Mouse (Mus musculus) heart, postnatal 10 days (tissue): ENCODE data around the gene Atp1b2. TPM values are rescaled to one million over a fixed set of nuclear protein-coding genes. Genes with fewer than 3 reads are reported as not detected.
"Not testable (repeated sequence)": the region's sequence is repeated elsewhere in the genome, so short reads cannot be mapped to it uniquely, and the experiment has no call there.

Experiments used
- DNase-seq, 2 experiments: peaks; one replicate each; pipeline ENCODE4 v3.0.0; 2021
- intact Hi-C: fragments of 180-260 bp; cut with DNase I; formaldehyde crosslinking; loops from one replicate; pipeline ENCODE4 v1.15.1; 2025
- total RNA-seq, 2 experiments: library from RNA; stranded (reverse); gene quantifications; 2 replicates each; pipeline ENCODE4 v1.2.3; 2021

Gene Atp1b2
- 10 to 100 TPM; 29.9 to 36.5 TPM for total RNA-seq

DNA sequence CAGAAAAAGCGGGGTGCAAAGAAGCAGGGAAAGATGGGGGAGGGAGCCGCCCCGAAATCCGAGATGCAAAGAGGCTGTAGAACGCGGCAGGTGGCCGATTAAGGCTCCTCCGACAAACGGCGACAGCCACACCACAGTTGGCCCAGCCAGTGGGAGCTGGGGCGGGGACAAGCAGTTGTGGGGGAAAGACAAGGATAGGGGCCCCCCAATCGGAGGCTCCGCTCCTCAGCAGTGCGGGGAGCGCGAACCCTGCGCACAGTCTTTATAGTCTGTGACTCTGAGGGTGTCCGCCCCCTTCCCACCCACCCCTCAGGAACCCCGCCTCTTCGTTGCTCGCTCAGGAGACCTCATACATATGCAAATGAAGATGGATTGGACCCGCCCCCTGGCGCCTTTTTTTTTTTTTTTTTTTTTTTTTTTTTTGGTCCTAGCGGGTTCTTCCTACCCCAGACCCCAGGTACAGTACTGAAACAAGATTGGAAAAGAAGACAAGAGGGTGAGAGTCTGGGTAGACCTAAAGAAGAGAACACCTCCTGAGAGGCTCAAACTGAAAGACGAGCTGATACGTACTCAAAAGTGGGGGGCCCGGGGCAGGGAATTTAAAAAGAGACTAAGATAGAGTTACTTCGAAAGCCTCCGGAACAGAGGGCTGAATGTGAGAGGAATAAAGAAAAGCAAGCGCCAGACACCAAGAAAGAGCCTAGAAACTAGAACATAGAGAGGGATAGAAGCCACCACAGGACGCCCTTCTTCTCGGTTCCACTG lies at the start of gene Atp1b2:
TSS of gene Atp1b2 (minus strand) at position 217 of the 765 bp plus-strand sequence.
- intact Hi-C loops: loop anchor here (2.0 kb wide), 1 partner anchor 25 kb away; the partner anchor contains the start of genes Trp53 and Wrap53
- DNase-seq: peak; percentile 73 to 77

DNA sequence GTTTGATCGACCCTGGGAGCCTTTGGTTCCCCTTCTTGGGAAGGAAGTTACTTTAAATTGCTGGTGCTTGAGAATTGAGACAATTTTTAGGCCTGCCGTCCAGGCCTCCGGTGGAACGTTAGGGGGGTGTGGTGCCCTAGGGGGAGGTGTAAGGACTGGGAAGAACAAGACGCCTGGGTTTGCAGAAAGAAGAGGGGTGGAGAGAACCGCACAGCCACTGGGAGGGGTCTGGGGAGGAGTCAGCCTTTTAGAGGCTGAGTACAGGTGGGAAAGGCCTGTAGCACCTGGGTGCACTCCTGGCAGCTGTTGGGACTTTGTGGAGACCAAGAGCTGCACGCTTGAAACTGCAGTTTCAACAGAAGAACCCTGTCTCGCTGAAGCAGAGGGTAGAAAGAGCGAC lies 49.0 kb upstream of the Atp1b2 start:
- no peak for DNase-seq
- intact Hi-C loops: loop anchor here (2.0 kb wide), 1 partner anchor 18 kb away; no protein-coding TSS in a partner anchor

DNA sequence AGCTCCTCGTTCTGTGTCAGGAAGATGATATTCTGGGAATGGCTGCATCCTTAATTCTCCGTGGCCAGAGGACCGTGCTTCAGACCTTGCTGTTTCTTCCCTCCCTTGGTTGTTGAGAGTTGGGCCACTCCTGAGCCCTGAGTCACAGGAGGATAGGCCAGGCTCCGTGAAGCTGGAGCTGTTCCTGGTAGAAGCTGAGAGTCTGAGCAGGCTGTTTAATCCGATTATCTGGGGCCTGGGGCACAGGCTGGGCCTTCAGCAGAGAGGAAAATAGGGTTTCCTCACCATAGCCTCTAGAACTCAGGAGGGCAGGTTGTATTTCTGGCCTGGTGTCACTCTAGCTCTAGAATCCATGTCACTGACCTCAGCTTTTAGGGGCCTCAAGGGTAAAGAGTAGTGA lies 47.7 kb upstream of the Atp1b2 start:
- no peak for DNase-seq
- intact Hi-C loops: no loop called here

DNA sequence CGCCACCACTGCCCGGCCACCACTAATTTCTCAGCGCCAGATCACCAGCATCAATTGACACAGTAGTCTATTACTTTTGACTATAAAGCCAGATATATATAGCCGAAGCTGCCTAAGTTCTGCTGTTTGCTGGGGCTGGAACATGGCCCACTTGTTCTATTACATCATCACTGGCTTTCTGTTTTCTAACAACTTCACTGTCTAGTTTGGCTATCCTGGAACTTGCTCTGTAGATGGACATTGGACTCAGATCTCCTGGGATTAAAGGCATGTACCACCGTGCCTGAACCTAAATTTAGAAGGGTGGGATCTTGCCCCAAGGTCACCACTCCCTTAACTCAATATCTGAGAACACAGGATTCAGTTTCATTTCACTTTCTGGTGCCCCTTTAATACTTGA lies 40.1 kb upstream of the Atp1b2 start:
- intact Hi-C loops: no loop called here
- DNase-seq: no peak

DNA sequence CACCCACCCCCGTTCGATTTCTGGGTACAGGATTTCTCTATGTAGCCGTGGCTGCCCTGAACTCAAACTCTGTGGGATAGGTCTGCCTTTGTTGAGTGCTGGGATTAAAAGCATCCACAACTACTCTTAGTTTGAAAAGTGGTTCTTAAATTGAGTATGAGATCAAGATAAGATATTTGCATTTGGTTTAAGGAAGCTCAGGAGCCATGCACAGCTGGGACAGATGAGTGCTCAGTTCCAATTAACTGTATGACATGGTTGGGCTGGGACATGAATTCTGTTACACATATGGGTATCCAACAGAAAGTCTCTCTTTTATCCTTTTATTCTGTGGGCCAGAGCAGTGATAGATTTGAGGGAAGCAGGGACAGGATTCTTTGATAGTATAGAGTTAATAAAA lies 29.7 kb upstream of the Atp1b2 start:
- intact Hi-C loops: no loop called here
- no peak for DNase-seq

DNA sequence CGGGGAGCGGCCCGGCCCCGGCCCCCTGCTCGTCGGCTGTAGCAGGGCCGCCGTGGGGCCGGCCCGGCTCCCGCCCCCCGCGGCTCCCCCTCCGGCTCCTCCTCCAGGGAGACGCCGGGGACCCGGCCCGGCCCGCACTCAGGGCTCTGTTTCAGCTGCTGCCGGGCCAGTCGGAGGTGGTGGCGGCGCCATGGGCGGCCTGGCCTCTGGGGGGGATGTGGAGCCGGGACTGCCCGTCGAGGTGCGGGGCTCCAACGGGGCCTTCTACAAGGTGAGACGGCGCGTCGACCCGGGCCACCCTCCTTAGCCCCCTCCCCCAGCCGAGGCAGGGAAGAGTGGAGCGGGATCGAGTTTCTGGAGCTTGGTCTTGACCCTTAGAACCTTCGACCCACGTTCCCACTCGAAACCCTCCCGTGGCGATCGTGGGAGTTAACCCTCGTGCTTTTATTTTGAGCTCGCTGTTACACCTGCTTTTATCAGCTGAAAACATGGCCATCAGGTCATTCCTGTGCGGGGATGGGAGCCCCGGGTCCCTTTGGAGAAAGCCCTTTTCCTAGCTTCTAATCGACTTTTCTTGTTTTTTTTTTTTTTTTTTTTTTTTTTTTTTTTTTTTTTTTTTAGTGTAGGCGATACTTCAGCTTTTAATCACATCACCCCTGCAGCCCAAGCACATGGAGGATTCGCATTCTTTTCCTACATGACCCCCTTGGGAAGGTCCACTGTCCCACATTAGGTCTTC lies 27.6 kb upstream of the Atp1b2 start:
- DNase-seq: no peak
- intact Hi-C loops: no loop called here

DNA sequence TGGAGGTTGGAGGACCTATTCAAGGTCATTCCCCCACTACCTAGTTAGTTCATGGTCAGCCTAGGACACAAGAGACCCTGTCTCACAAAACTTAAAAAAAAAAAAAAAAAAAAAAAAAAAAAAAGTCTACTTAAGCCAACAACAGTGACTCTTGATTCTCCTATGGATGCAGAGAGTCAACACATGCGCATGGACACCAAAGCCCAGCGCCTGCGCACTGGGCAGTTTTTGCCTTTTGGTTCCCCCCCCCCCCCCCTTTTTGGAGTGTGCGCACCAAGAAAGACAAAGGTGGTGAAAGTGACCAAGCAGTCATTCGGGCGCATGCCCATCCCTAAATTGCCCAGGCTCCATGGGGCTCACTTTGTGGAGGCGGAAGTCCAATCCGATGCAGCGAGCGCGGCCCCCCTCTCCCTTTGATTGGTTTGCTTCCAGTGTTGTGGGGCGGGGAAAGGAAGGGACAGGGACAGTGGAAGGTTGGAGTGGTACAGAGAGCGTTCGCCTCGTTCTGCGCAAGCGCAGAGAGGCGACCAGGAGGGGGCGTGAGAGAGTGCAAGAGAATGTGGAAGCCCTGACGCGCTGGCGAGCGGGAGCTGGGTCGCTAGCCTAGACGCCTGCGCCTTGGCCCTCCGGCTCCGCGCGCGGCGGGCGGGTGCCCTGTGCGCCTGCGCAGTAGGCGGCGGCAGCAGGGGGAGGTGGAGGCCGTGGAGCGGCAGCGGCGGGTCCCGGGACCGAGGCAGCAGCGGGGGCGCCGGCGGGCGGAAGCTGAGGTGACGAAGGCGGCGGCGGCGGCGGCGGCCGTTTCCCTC lies 26.7 kb upstream of the Atp1b2 start, which contains the start of gene Fxr2:
TSS of gene Fxr2 (plus strand) at position 707 of the 806 bp plus-strand sequence.
- DNase-seq: peak; percentile 100
- intact Hi-C loops: no loop called here

DNA sequence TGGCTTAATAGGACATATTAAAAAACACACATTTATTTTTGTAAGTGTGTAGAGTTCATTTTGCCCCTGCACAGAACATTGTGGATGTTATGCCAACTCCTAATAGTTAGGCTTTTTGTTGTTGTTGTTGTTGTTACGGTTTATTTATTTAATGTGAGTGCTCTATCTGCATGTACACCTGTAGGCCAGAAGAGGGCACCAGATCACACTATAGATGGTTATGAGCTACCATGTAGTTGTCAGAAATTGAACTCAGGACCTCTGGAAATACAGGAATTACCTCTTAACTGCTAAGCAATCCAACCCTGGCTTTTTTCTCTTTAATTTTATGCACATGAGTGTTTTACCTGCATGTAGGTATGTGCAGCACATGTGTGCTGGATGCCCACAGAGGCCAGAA lies 24.1 kb upstream of the Atp1b2 start:
- no peak for DNase-seq
- intact Hi-C loops: no loop called here

DNA sequence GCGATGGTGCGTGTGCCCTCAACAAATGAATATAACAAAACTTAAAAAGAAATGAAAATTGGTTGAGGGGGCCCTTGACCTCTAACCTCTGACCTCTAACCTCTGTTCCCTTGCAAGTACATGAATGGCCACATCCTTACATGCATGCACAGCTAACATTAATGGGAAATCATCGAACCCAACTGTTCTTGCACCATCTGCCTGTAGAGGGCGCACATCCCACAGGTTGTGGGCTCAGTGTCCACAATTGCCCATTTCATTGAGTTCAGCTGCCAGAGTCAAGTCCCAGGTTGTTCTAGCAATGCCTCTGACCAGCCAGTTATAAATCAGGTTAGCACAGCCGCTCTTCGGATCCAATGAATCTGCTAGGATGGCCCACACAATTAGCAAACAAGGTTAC lies 22.5 kb upstream of the Atp1b2 start:
- peak; percentile 68 to 86 for DNase-seq
- intact Hi-C loops: no loop called here

DNA sequence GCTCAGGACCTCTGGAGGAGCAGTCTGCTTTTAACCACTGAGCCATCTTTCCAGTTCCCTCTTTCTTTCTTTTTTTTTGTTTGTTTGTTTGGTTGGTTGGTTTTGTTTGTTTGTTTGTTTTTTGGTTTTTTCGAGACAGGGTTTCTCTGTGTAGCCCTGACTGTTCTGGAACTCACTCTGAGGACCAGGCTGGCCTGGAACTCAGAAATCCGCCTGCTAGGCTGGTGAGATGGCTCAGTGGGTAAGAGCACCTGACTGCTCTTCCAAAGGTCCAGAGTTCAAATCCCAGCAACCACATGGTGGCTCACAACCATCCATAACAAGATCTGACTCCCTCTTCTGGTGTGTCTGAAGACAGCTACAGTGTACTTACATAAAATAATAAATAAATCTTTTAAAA lies 18.6 kb upstream of the Atp1b2 start:
- intact Hi-C loops, DNase-seq: not testable (repeated sequence)

DNA sequence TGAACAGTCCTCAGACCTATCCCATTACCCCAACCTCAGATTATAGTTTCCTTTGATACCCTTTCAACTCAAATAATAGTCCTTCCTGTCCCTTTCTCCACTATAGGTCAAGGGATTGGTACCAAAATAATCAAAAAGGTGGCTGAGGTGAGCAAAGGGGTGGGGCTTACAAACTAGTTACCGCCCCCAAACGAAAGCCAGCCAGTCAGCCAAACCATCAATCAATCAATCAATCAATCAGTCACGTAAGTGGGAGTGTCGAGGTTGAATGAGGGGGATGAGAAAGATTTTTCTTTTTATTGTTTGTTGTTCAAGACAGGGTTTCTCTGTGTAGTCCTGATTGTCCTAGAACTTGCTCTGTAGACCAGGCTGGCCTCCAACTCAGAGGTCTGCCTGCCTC lies 17.3 kb upstream of the Atp1b2 start:
- DNase-seq: no peak
- intact Hi-C loops: no loop called here

DNA sequence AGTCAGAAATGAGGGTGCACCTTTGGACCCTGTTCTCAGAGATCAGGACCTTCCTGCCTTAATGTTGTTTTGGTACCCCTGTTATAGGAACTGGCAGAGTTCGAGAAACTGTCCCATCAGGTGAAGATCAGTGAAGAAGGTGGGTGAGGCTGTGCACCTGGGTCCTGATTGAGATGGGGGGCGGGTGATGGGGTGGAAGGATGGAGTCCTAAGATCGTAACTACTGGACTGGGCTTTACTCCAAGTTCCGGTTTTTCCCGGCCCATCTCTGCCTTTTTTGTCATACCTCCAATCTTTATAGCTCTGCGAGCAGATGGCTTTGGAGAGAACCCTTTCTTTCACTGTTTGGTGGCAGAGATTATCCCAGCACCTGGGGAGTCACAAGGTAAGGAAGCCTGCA lies 16.7 kb upstream of the Atp1b2 start:
- peak in 1 of 2 experiments; percentile 32 for DNase-seq
- intact Hi-C loops: no loop called here

DNA sequence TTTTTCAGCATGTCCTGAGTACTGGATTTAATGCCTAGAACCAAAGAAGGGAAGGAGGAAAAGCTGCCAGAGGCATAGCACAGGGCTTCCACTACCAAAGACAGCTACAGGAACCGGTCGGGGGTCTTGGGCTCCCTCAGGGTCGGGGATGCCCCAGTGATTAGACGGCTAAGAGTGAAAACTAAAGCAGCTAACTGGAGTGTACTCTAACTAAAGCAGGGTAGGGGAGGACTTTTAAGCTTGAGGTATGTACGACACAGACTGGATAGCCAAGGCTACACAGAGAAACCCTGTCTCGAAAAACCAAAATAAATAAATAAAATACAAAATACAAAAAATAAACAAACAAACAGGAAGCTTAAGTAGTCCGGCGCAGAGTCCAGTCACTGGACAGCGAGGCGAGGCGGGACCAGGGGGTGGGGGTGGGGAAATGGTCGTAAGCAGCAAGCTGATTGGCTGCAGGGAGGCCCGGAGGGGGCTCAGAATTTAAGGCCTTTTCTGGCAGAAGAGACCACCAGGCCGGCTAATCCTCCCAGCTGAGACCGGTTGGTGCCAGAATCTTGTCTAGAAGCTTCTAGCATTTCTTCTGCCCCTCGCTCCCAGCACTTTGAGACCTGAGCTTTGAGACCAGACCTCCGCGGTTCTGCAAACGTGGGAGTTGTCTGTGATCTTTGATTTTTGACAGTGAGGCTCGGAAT lies 16.0 kb upstream of the Atp1b2 start, which contains the start of gene Sat2:
TSS of gene Sat2 (plus strand) at position 454 of the 698 bp plus-strand sequence.
- DNase-seq: peak; percentile 64 to 75
- intact Hi-C loops: no loop called here

DNA sequence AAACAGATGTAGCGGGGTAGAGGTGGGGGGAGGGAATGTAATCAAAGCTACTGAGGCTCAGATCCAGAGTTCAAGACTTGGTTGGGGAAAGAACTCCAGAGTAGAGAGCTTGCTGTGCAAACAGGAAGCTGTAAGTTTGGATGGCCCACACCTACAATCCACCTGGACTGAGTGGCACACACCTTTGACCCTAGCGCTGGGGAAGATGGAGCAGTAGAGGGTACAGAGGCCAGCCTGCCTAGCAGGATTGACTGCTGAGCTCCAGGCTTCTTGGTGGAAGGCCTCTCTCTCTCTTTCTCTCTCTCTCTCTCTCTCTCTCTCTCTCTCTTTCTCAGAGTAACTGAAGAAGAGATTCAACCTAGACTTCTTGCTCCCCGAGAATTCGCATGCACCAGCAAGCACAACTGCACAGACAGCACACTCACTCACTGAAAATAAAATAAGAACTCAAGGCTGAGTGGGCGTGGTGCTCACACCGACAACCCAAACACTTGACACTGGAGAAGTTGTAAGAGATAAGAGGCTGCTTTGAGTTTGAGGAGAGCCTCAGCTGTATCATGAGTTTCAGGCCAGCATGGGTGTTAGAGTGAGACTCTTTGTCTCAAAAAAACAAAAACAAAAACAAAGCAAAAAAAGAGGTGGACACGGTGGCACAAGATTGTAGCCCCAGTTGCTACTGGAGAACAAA lies 14.8 kb upstream of the Atp1b2 start:
- intact Hi-C loops: no loop called here
- no peak for DNase-seq

DNA sequence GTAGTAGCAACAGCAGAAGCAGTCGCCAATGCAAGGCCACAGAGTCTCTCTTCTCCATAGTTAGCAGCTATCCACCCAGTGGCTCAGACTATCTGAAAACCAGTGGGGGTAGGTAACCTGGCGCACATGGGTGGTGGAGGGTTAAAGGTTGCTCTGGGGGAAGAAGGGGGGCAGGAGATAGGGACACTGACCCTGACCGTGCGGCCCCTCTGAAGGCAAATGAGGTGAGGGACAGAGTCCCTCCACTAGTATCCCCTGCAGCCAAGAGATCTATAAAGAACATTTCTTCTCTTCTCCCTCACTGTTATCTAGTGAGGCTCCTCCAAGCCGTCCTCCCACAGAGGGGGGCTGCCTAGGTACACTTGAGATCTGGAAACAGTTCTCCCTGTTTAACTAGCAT lies 12.1 kb upstream of the Atp1b2 start, which contains the start of gene Shbg:
TSS of gene Shbg (minus strand) at position 101 of the 400 bp plus-strand sequence.
- no peak for DNase-seq
- intact Hi-C loops: no loop called here

DNA sequence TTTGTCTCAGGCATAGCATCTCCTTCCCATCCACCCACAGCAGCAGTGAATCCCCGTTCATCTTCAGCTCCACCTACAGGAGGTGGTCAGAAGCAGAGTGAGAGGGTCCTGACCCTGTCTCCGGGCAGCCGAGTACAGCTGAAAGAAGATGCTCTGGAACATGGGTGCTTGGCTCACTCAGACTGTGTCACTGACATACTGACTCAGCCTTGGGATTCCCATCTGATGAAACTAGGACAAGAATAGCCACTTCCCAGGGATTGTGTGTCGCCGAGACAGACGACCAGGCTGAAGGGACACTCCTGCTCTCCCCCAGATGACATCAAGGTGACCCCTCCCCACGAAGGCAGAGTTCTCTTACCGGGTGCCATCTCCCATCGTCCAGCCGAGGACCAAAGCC lies 11.0 kb upstream of the Atp1b2 start:
- DNase-seq: no peak
- intact Hi-C loops: no loop called here

DNA sequence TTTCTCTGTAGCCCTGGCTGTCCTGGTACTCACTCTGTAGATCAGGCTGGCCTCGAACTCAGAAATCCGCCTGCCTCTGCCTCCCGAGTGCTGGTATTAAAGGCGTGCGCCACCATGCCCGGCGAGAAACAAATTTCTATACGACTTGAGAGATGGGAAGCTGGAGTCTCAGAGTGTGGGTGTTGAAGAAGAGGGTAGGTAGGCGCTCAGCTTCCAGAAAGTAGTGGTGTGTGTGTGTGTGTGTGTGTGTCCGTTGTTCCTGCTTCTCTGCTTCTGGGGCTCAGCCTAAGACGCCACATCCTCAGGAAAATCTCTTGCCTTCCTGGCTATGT lies 8.5 kb upstream of the Atp1b2 start:
- intact Hi-C loops: loop anchor here (1.0 to 2.0 kb wide), 2 partner anchors 35 to 67 kb away; no protein-coding TSS in a partner anchor
- DNase-seq: not testable (repeated sequence)

DNA sequence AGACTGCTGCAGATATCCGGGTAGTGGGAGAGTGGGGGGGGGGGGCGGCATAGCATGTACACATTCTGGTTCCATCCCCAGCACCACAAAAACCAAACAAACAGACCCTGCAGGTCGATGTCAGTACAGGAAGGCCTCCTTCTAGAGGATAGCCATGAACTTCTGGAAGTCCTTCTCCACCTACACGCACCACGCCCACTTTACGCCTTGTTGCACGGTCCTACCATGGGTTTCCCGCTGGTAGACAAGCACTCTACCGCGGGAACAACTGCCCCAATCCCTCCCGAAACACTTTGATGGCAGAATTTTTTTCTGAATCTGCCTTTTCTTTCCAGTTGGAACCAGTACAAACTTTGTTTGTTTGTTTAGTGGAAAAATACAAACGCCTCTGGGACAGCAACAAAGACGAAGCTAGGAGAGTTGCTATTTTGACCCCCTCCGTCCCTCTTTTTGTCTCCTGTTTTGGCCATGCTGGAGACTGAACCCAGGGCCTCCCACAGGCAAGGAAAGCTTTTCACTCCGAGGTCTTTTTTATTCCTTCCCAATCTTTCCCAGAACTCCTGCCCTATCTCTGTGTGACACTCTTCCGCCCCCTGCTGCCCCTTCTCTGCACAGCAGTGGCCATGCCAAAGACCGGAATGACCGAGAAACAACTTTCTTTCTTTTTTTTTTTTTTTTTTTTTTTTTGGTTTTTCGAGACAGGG lies 8.0 kb upstream of the Atp1b2 start:
- intact Hi-C loops: loop anchor here (1.0 to 2.0 kb wide), 2 partner anchors 34 to 67 kb away; no protein-coding TSS in a partner anchor

DNA sequence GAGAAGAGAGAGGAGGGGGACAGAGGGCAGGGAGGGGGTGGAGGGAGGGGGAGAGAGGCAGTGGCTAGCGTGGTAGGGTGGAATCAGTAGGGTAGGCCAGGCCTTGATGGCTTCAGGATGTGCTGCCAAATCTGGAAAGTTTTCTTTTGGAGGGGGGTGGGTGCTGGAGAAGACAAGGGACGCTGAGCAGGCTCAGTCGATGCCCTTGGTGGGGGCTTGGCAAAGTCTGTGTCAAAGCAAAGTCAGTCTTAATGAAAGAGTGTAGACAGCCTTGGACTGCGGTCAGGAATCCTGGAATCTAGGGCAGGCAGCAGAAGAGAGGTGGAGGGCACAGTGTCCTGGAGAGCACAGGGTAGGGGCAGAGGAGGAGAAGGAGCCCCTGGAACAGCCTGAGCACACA lies 5.2 kb upstream of the Atp1b2 start:
- DNase-seq: no peak
- intact Hi-C loops: no loop called here

More for the DNA sequence above, 8.0 kb upstream of the Atp1b2 start:
- DNase-seq: peak; percentile 91 to 95
